Mouse (Mus musculus): ENCODE measurements around the gene Abca3.

DNA sequence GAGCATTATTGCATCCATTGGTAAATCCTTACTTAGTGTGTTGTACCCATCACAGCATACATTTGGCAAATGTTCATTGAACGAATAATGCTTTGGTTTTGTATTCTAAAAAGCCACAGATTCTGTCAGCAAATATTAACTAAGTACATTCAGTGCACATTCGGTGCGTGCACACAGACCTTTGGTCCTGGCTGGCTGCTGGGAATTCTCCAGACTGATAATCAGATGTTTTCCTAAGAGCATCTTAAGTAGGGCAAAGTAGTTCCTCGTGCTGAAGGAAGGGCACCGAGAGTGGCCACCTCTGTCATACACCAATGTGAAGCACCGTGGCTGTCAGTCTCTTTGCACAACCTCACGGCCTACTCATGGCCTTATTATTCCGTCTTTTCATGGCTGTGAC, 7.3 kb downstream of the Abca3 start:
- no peak for TF ChIP-seq CTCF (IDR thresholded peaks at IDR 0.05; ENCODE audit: low read depth)
- TF ChIP-seq EP300 (IDR thresholded peaks at IDR 0.05; ENCODE audit: low read depth) = no peak
